Mouse (Mus musculus): ENCODE results near the gene C1qtnf7.

DNA sequence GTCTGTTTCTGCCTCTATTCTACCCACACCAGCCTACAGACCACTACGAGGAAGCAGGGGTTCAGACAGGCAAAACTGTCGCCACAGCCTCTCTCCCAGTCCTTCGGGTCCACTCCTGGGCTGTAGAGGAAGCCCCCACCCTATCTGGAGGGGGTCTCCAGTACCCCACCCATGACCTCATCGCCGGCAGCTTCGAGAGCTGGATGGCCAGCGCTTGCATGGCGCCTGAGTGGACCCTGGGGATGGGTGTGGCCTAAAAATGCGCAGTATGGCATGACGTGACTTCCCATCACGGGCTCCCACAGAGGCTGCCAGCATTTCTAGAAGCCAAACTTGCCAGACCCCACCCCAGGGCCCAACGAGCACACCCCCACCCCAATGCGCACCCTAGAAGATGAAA is 2.0 kb downstream of the C1qtnf7 start:
- TF ChIP-seq CTCF (IDR thresholded peaks at IDR 0.05; ENCODE audit: low read depth, low read length) (no peak), POLR2A (IDR thresholded peaks at IDR 0.05; ENCODE audit: borderline replicate concordance, low read depth, low read length) (no peak)

Data from bone marrow macrophage, adult 2 months (primary cell).